Mouse (Mus musculus): ENCODE measurements around the gene Olfr78. TPM values are rescaled to one million over a fixed set of nuclear protein-coding genes. Genes with fewer than 3 reads are reported as not detected.

Gene Olfr78
- polyA plus RNA-seq, 1 experiment from 2014 or later, result not detected

Other genes starting within 250 kb of the Olfr78 start
- not detected in 2 replicates for gene Olfr547, start 224.7 kb downstream of the Olfr78 start, polyA plus RNA-seq (2016; fragmentation: Nextera tagmentation; extraction: Ambion mirVana)
- not detected in 2 replicates for gene Olfr548-ps1, start 218.6 kb downstream of the Olfr78 start, polyA plus RNA-seq (2016; fragmentation: Nextera tagmentation; extraction: Ambion mirVana)
- not detected in 2 replicates for gene Olfr549, start 209.6 kb downstream of the Olfr78 start, polyA plus RNA-seq (2016; fragmentation: Nextera tagmentation; extraction: Ambion mirVana)
- gene Trim21, start 194.0 kb downstream of the Olfr78 start, polyA plus RNA-seq (2016; fragmentation: Nextera tagmentation; extraction: Ambion mirVana), result 0.24 and 0.54 TPM in 2 replicates
- not detected in 2 replicates for gene Olfr550, start 188.0 kb downstream of the Olfr78 start, polyA plus RNA-seq (2016; fragmentation: Nextera tagmentation; extraction: Ambion mirVana)
- gene Olfr551, start 167.6 kb downstream of the Olfr78 start, polyA plus RNA-seq (2016; fragmentation: Nextera tagmentation; extraction: Ambion mirVana), result not detected in 2 replicates
- gene Olfr552, start 161.7 kb downstream of the Olfr78 start, polyA plus RNA-seq (2016; fragmentation: Nextera tagmentation; extraction: Ambion mirVana), result not detected in 2 replicates
- gene Olfr553, start 141.3 kb downstream of the Olfr78 start, polyA plus RNA-seq (2016; fragmentation: Nextera tagmentation; extraction: Ambion mirVana), result not detected in 2 replicates
- not detected in 2 replicates for gene Olfr554, start 121.0 kb downstream of the Olfr78 start, polyA plus RNA-seq (2016; fragmentation: Nextera tagmentation; extraction: Ambion mirVana)
- not detected in 2 replicates for gene Olfr555, start 100.6 kb downstream of the Olfr78 start, polyA plus RNA-seq (2016; fragmentation: Nextera tagmentation; extraction: Ambion mirVana)
- gene Olfr556, start 94.6 kb downstream of the Olfr78 start, polyA plus RNA-seq (2016; fragmentation: Nextera tagmentation; extraction: Ambion mirVana), result not detected in 2 replicates
- 10.9 and 13.2 TPM in 2 replicates for gene Trim68, start 72.1 kb downstream of the Olfr78 start, polyA plus RNA-seq (2016; fragmentation: Nextera tagmentation; extraction: Ambion mirVana)
- not detected in 2 replicates for gene Olfr557, start 63.6 kb downstream of the Olfr78 start, polyA plus RNA-seq (2016; fragmentation: Nextera tagmentation; extraction: Ambion mirVana)
- gene Olfr558, start 57.3 kb downstream of the Olfr78 start, polyA plus RNA-seq (2016; fragmentation: Nextera tagmentation; extraction: Ambion mirVana), result 0.09 TPM in 1 of 2 replicates, not detected in the other
- gene Olfr33, start 40.4 kb downstream of the Olfr78 start, polyA plus RNA-seq (2016; fragmentation: Nextera tagmentation; extraction: Ambion mirVana), result not detected in 2 replicates
- gene Olfr559, start 32.0 kb downstream of the Olfr78 start, polyA plus RNA-seq (2016; fragmentation: Nextera tagmentation; extraction: Ambion mirVana), result not detected in 2 replicates
- not detected in 2 replicates for gene Olfr560, start 105 bp downstream of the Olfr78 start, polyA plus RNA-seq (2016; fragmentation: Nextera tagmentation; extraction: Ambion mirVana)
- not detected in 2 replicates for gene Olfr561, start 11.8 kb upstream of the Olfr78 start, polyA plus RNA-seq (2016; fragmentation: Nextera tagmentation; extraction: Ambion mirVana)
- not detected in 2 replicates for gene Olfr564, start 44.0 kb upstream of the Olfr78 start, polyA plus RNA-seq (2016; fragmentation: Nextera tagmentation; extraction: Ambion mirVana)
- gene Olfr566, start 99.3 kb upstream of the Olfr78 start, polyA plus RNA-seq (2016; fragmentation: Nextera tagmentation; extraction: Ambion mirVana), result not detected in 2 replicates
- gene Olfr568, start 117.7 kb upstream of the Olfr78 start, polyA plus RNA-seq (2016; fragmentation: Nextera tagmentation; extraction: Ambion mirVana), result not detected in 2 replicates
- not detected in 2 replicates for gene Olfr569, start 131.4 kb upstream of the Olfr78 start, polyA plus RNA-seq (2016; fragmentation: Nextera tagmentation; extraction: Ambion mirVana)
- gene Olfr570, start 135.1 kb upstream of the Olfr78 start, polyA plus RNA-seq (2016; fragmentation: Nextera tagmentation; extraction: Ambion mirVana), result not detected in 2 replicates
- gene Olfr571, start 158.1 kb upstream of the Olfr78 start, polyA plus RNA-seq (2016; fragmentation: Nextera tagmentation; extraction: Ambion mirVana), result 0.07 TPM in 1 of 2 replicates, not detected in the other
- not detected in 2 replicates for gene Olfr572, start 164.9 kb upstream of the Olfr78 start, polyA plus RNA-seq (2016; fragmentation: Nextera tagmentation; extraction: Ambion mirVana)
- gene Olfr573-ps1, start 183.1 kb upstream of the Olfr78 start, polyA plus RNA-seq (2016; fragmentation: Nextera tagmentation; extraction: Ambion mirVana), result not detected in 2 replicates
- gene Olfr574, start 189.0 kb upstream of the Olfr78 start, polyA plus RNA-seq (2016; fragmentation: Nextera tagmentation; extraction: Ambion mirVana), result not detected in 2 replicates
- not detected in 2 replicates for gene Olfr575, start 199.3 kb upstream of the Olfr78 start, polyA plus RNA-seq (2016; fragmentation: Nextera tagmentation; extraction: Ambion mirVana)
- not detected in 2 replicates for gene Olfr576, start 203.2 kb upstream of the Olfr78 start, polyA plus RNA-seq (2016; fragmentation: Nextera tagmentation; extraction: Ambion mirVana)
- not detected in 2 replicates for gene Olfr577, start 216.5 kb upstream of the Olfr78 start, polyA plus RNA-seq (2016; fragmentation: Nextera tagmentation; extraction: Ambion mirVana)
- not detected in 2 replicates for gene Olfr578, start 229.9 kb upstream of the Olfr78 start, polyA plus RNA-seq (2016; fragmentation: Nextera tagmentation; extraction: Ambion mirVana)